Comparison of ENCODE assay signal across 25 mouse cellular contexts in the genomic region with DNA sequence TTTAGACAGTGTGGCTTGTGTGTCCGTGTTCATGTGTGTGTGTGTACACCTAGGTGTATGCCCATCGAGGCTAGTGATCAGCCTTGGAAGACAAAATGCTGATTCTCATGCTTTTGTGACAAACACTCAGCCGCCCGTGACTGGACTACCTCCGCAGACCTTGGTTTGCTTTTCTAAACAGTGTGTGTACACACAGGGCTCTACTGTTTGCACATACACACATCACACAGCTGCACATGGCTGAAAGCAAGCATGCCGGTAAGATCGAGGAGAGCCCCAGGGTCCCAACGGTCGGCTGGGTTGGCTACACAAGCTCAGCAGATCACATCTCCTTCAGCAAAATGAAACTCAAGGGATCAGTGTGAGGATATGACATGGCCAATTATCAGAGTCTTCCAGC. TPM values are rescaled to one million over a fixed set of nuclear protein-coding genes. Genes with fewer than 3 reads are reported as not detected.
DNase-seq lines count a peak whose midpoint lies in the region; ATAC-seq and TF ChIP-seq lines count a peak whose summit lies in the region.
"Had no signal": no experiment of that assay in that cellular context is flagged by ENCODE, and none has a peak within 500 bp of the region (broad histone marks: within the 10 kb centered on the region; RNA-seq: fewer than 3 reads in every experiment).

No protein-coding gene starts in this region.

- intact Hi-C loops in heart, postnatal 10 days (cut with DNase I) = no loop called here

- no peak for TF ChIP-seq POLR2A in small intestine, adult 2 months (IDR thresholded peaks at IDR 0.05; ENCODE audit: low read depth, low read length)

- H3K4me1 ChIP-seq in heart, embryonic 13.5 days = peaks cover 1% of the 10 kb centered on the region; the same call in 1 of the 2 replicates
- peaks cover 31% of the 10 kb centered on the region for H3K4me1 ChIP-seq in liver, embryonic 13.5 days (replicated peaks)
- H3K4me1 ChIP-seq in small intestine, adult 2 months (ENCODE audit: control insufficient read depth, insufficient read depth, insufficient read length, low read length) = peaks cover 42% of the 10 kb centered on the region
- no peaks in the 10 kb centered on the region for H3K4me1 ChIP-seq in stomach, postnatal 0 days (replicated peaks; ENCODE audit: control insufficient read depth, insufficient read depth)

- H3K27ac ChIP-seq in heart, embryonic 13.5 days (replicated peaks) = no peak overlapping the region
- no peak overlapping the region for H3K27ac ChIP-seq in liver, embryonic 13.5 days
- H3K27ac ChIP-seq in small intestine, adult 2 months (ENCODE audit: insufficient read depth, low read depth, low read length) = peak overlapping the region; percentile 91
- H3K27ac ChIP-seq in stomach, postnatal 0 days (replicated peaks) = peak overlapping the region; percentile 58
- H3K27ac ChIP-seq: embryonic facial prominence, embryonic 15.5 days; forebrain, embryonic 10.5 days; heart, embryonic 10.5 days; heart, embryonic 15.5 days; hindbrain, embryonic 10.5 days had no signal

- ATAC-seq in heart, embryonic 13.5 days (ENCODE audit: extremely low read depth, insufficient number of reproducible peaks, low FRiP score, low TSS enrichment) = 0 out of 2 replicates have a peak, but pooled peaks have one; percentile 35
- peak; percentile 18; the same call in 1 of the 2 replicates for ATAC-seq in liver, embryonic 13.5 days (ENCODE audit: low read depth)
- ATAC-seq in stomach, postnatal 0 days (ENCODE audit: low FRiP score, low TSS enrichment) = peak; percentile 55
- ATAC-seq: CD4-positive, CD25-positive, alpha-beta regulatory T cell, adult 4 months; forebrain, embryonic 14.5 days had no signal

- H3K9ac ChIP-seq in heart, embryonic 13.5 days = no peak overlapping the region
- no peak overlapping the region for H3K9ac ChIP-seq in liver, embryonic 13.5 days
- H3K9ac ChIP-seq in stomach, postnatal 0 days (ENCODE audit: low read length) = no peak overlapping the region
- H3K9ac ChIP-seq: embryonic facial prominence, embryonic 15.5 days; heart, embryonic 15.5 days had no signal

- no peak for TF ChIP-seq CTCF in small intestine, adult 2 months (IDR thresholded peaks at IDR 0.05; ENCODE audit: extremely low read depth, insufficient read length, insufficient replicate concordance, low read depth, low read length)
- TF ChIP-seq CTCF in stomach, postnatal 0 days (IDR thresholded peaks at IDR 0.05; ENCODE audit: low read depth) = no peak

- no peak overlapping the region for H3K4me3 ChIP-seq in heart, embryonic 13.5 days
- no peak overlapping the region for H3K4me3 ChIP-seq in liver, embryonic 13.5 days (replicated peaks)
- no peak overlapping the region for H3K4me3 ChIP-seq in small intestine, adult 2 months (ENCODE audit: low read depth, low read length)
- H3K4me3 ChIP-seq in stomach, postnatal 0 days (ENCODE audit: low read depth, low read length) = no peak overlapping the region
- H3K4me3 ChIP-seq: embryonic facial prominence, embryonic 15.5 days; erythroblast, embryonic 14.5 days; forebrain, embryonic 10.5 days; heart, embryonic 10.5 days; heart, embryonic 15.5 days; hindbrain, embryonic 10.5 days had no signal

- 80% methylated on average over 9 of the region's 9 CpGs for WGBS in heart, embryonic 13.5 days
- WGBS in liver, embryonic 13.5 days (ENCODE audit: insufficient replicate concordance) = 64% methylated on average over 9 of the region's 9 CpGs
- 48% methylated on average over 9 of the region's 9 CpGs for WGBS in small intestine, adult 2 months
- WGBS in stomach, postnatal 0 days = 58% methylated on average over 9 of the region's 9 CpGs

- no peak for DNase-seq in heart, postnatal 10 days
- no peak for DNase-seq in liver, embryonic 13.5 days
- DNase-seq in liver = no peak
- no peak for DNase-seq in stomach, postnatal 0 days (ENCODE audit: low spot score)
- no peak for DNase-seq in left cerebral cortex, adult 9 months (ENCODE audit: low spot score in 2 of 2)
- no peak for DNase-seq in thymus, postnatal 10 days (ENCODE audit: low spot score in 2 of 2)
- DNase-seq: adrenal gland, adult 8-10 months; B cell, adult 2 months; cerebellum, adult 11 months; cerebellum, adult 8-10 months; cerebellum, postnatal 14 days; embryo, embryonic 11 days; gastrocnemius, postnatal 10 days; heart, adult 18-20 months had no signal

- H3K9me3 ChIP-seq in heart, embryonic 13.5 days = 0 out of 2 replicates have a peak, but pooled peaks cover 3% of the 10 kb centered on the region
- H3K9me3 ChIP-seq in liver, embryonic 13.5 days (replicated peaks) = no peaks in the 10 kb centered on the region
- no peaks in the 10 kb centered on the region for H3K9me3 ChIP-seq in stomach, postnatal 0 days (ENCODE audit: control insufficient read depth, low read length)
- H3K9me3 ChIP-seq: embryonic facial prominence, embryonic 15.5 days; forebrain, embryonic 10.5 days; G1E; heart, embryonic 10.5 days; heart, embryonic 15.5 days; hindbrain, embryonic 10.5 days had no signal

- H3K36me3 ChIP-seq in heart, embryonic 13.5 days = no peaks in the 10 kb centered on the region
- no peaks in the 10 kb centered on the region for H3K36me3 ChIP-seq in liver, embryonic 13.5 days
- no peaks in the 10 kb centered on the region for H3K36me3 ChIP-seq in small intestine, adult 2 months (ENCODE audit: control insufficient read depth, insufficient read depth, low read length)
- no peaks in the 10 kb centered on the region for H3K36me3 ChIP-seq in stomach, postnatal 0 days (ENCODE audit: control insufficient read depth, insufficient read depth, low read length)
- H3K36me3 ChIP-seq: embryonic facial prominence, embryonic 15.5 days; forebrain, embryonic 10.5 days; G1E; heart, embryonic 10.5 days; heart, embryonic 15.5 days; hindbrain, embryonic 10.5 days had no signal

- H3K4me2 ChIP-seq in heart, embryonic 13.5 days = no peak overlapping the region
- H3K4me2 ChIP-seq in liver, embryonic 13.5 days = no peak overlapping the region
- no peak overlapping the region for H3K4me2 ChIP-seq in stomach, postnatal 0 days (replicated peaks; ENCODE audit: low read depth)
- H3K4me2 ChIP-seq: embryonic facial prominence, embryonic 15.5 days; heart, embryonic 15.5 days had no signal

- H3K27me3 ChIP-seq in heart, embryonic 13.5 days (replicated peaks) = no peaks in the 10 kb centered on the region
- H3K27me3 ChIP-seq in liver, embryonic 13.5 days = no peaks in the 10 kb centered on the region
- H3K27me3 ChIP-seq in small intestine, adult 2 months (ENCODE audit: control insufficient read depth, insufficient read depth, low read length) = no peaks in the 10 kb centered on the region
- H3K27me3 ChIP-seq in stomach, postnatal 0 days (ENCODE audit: control insufficient read depth, insufficient read depth, low read length) = no peaks in the 10 kb centered on the region
- H3K27me3 ChIP-seq: embryonic facial prominence, embryonic 15.5 days; heart, embryonic 15.5 days had no signal

- TF ChIP-seq EP300 in stomach, postnatal 0 days (optimal IDR thresholded peaks at IDR 0.05) = no peak

RNA-seq across cellular contexts. Expression of gene Tomm20, which starts 41.7 kb away (rescaled TPM):
- 172 and 209 TPM in 2 replicates for polyA plus RNA-seq in heart, embryonic 13.5 days (2015; fragmentation: Nextera tagmentation; extraction: Ambion mirVana)
- total RNA-seq in heart, postnatal 10 days (2021) = 100 to 1,000 TPM in 1 of 2 experiments, 10 to 100 TPM in 1; 96.6 to 108 TPM
- 202 and 204 TPM in 2 replicates for polyA plus RNA-seq in liver, embryonic 13.5 days (2015; fragmentation: Nextera tagmentation; extraction: Ambion mirVana)
- polyA plus RNA-seq in small intestine, adult 2 months (2012; rRNA removed) = 117 and 450 TPM in 2 replicates
- 158 and 175 TPM in 2 replicates for polyA plus RNA-seq in stomach, postnatal 0 days (2015; fragmentation: Nextera tagmentation; extraction: Ambion mirVana)

Comparison
In these comparisons a context has a peak if more than half of its experiments do, and no peak if none do; other contexts are left out.
1. H3K27ac ChIP-seq: peak in small intestine, adult 2 months (single experiment) and stomach, postnatal 0 days (single experiment); none in heart, embryonic 13.5 days (single experiment) and liver, embryonic 13.5 days (single experiment).
2. Peak in every context shown above with its lines, with median percentiles within 50 percentile points of each other: ATAC-seq.